Mouse (Mus musculus) small intestine, adult 2 months (tissue): ENCODE results near the gene Pltp. TPM values are rescaled to one million over a fixed set of nuclear protein-coding genes. Genes with fewer than 3 reads are reported as not detected.

Experiments used
- H3K27ac ChIP-seq: fragments of 200-500 bp; 2 replicates; pipeline ENCODE4 v1.5.1; 2012; ENCODE audit warnings: low read depth, low read length, control low read depth, inconsistent platforms; ENCODE audit not compliant: insufficient read depth
- H3K27me3 ChIP-seq: fragments of 200-500 bp; 2 replicates; pipeline ENCODE4 v1.6.1; 2012; ENCODE audit warnings: mild to moderate bottlenecking, moderate library complexity, low read length, inconsistent platforms; ENCODE audit not compliant: control insufficient read depth, insufficient read depth
- H3K36me3 ChIP-seq: fragments of 200-500 bp; 2 replicates; pipeline ENCODE4 v1.6.1; 2012; ENCODE audit warnings: mild to moderate bottlenecking, low read length, control low read depth, inconsistent platforms; ENCODE audit not compliant: control insufficient read depth, insufficient read depth
- H3K4me1 ChIP-seq: fragments of 200-500 bp; 2 replicates; pipeline ENCODE4 v1.6.1; 2012; ENCODE audit warnings: low read length, inconsistent platforms, mixed read lengths; ENCODE audit not compliant: control insufficient read depth, insufficient read depth, insufficient read length
- H3K4me3 ChIP-seq: fragments of 200-500 bp; 2 replicates; pipeline ENCODE4 v1.5.1; 2012; ENCODE audit warnings: low read depth, mild to moderate bottlenecking, control low read depth, inconsistent platforms, low read length, moderate library complexity
- CTCF ChIP-seq: fragments of 200-500 bp; IDR thresholded peaks from 2 replicates; pipeline ENCODE4 v1.5.1; 2012; ENCODE audit warnings: low read depth, mild to moderate bottlenecking, control low read depth, inconsistent platforms, low read length, moderate library complexity, mixed read lengths; ENCODE audit not compliant: insufficient replicate concordance, insufficient read length; ENCODE audit errors: extremely low read depth
- POLR2A ChIP-seq: fragments of 200-500 bp; IDR thresholded peaks from 2 replicates; pipeline ENCODE4 v1.6.1; 2012; ENCODE audit warnings: low read depth, mild to moderate bottlenecking, control low read depth, inconsistent platforms, low read length, moderate library complexity
- WGBS: fragments of 180-500 bp; shearing (Covaris S2); methylation state at CpG from one replicate; pipeline ENCODE4 v1.1.7; 2018; 5-methylcytosine and 5-hydroxymethylcytosine counted together
- polyA plus RNA-seq: library from polyadenylated mRNA; depleted of rRNA; stranded (reverse); fragments of >200 nt; gene quantifications from 2 replicates; pipeline ENCODE4 v1.2.3, GENCODE M21; 2012

Pltp gene
- polyA plus RNA-seq, 1 experiment: 34.2 TPM

- TF ChIP-seq CTCF (no peak), POLR2A (no peak)
- Histone ChIP-seq H3K4me1 (peaks cover 9% of the 10 kb centered on the region), H3K27me3 (no peaks in the 10 kb centered on the region), H3K4me3 (no peak overlapping the region), H3K27ac (no peak overlapping the region), H3K36me3 (peaks cover 36% of the 10 kb centered on the region)
- 96% methylated on average over 4 of the region's 4 CpGs for WGBS
These were observed 22.3 kb downstream of the Pltp start for GRCm38 (mm10) chr2:164835164-164835563.

- Histone ChIP-seq H3K4me1 (peaks cover 9% of the 10 kb centered on the region), H3K4me3 (peak overlapping the region; percentile 85), H3K36me3 (peaks cover 30% of the 10 kb centered on the region), H3K27me3 (no peaks in the 10 kb centered on the region), H3K27ac (peak overlapping the region; percentile 67; the same call in 1 of the 2 replicates)
- TF ChIP-seq CTCF: peak; percentile 18; the same call in 1 of the 2 replicates
- no peak for TF ChIP-seq POLR2A
- WGBS: 37% methylated on average over 8 of the region's 8 CpGs
These were observed 23.0 kb downstream of the Pltp start for GRCm38 (mm10) chr2:164834531-164834930.

GRCm38 (mm10) chr2:164833314-164833959 is 24.1 kb downstream of the Pltp start, which contains the start of gene Neurl2:
Neurl2 (minus strand) TSS chr2:164833456.
- Histone ChIP-seq H3K27ac (peak within 1 kb of the TSS; percentile 67), H3K27me3 (no peaks in the 10 kb centered on the region), H3K4me3 (peak within 1 kb of the TSS; percentile 85), H3K36me3 (peaks cover 20% of the 10 kb centered on the region), H3K4me1 (peaks cover 9% of the 10 kb centered on the region)
- WGBS: under 1% methylated on average over 31 of the region's 31 CpGs
- TF ChIP-seq POLR2A: peak; percentile 69
- TF ChIP-seq CTCF: 0 out of 2 replicates have a peak, but pooled peaks have one; percentile 6

GRCm38 (mm10) chr2:164832748-164833301 is 24.7 kb downstream of the Pltp start, which contains the start of gene Ctsa:
Ctsa (plus strand) TSS chr2:164832873.
- peaks cover 15% of the 10 kb centered on the region for H3K36me3 ChIP-seq
- no peaks in the 10 kb centered on the region for H3K27me3 ChIP-seq
- TF ChIP-seq POLR2A (no peak), CTCF (peak; percentile 46; the same call in 1 of the 2 replicates)
- peak within 1 kb of the TSS; percentile 85 for H3K4me3 ChIP-seq
- peaks cover 9% of the 10 kb centered on the region for H3K4me1 ChIP-seq
- 1% methylated on average over 35 of the region's 35 CpGs for WGBS
- peak within 1 kb of the TSS; percentile 67 for H3K27ac ChIP-seq

GRCm38 (mm10) chr2:164832032-164832747 is 25.3 kb downstream of the Pltp start:
- Histone ChIP-seq H3K4me3 (peak overlapping the region; percentile 85), H3K27me3 (no peaks in the 10 kb centered on the region), H3K36me3 (peaks cover 13% of the 10 kb centered on the region), H3K27ac (no peak overlapping the region), H3K4me1 (peaks cover 9% of the 10 kb centered on the region)
- TF ChIP-seq POLR2A (no peak), CTCF (no peak)
- WGBS: 42% methylated on average over 16 of the region's 16 CpGs

- Histone ChIP-seq H3K27me3 (no peaks in the 10 kb centered on the region), H3K4me3 (no peak overlapping the region), H3K36me3 (peaks cover 8% of the 10 kb centered on the region; the same call in 1 of the 2 replicates), H3K27ac (no peak overlapping the region), H3K4me1 (peaks cover 9% of the 10 kb centered on the region)
- WGBS: 78% methylated on average over 10 of the region's 10 CpGs
- TF ChIP-seq CTCF (no peak), POLR2A (no peak)
These were observed 26.5 kb downstream of the Pltp start for GRCm38 (mm10) chr2:164831029-164831428.

- whole genome bisulfite sequencing: 92% methylated on average over 1 of the region's 1 CpGs
These were observed 28.4 kb downstream of the Pltp start for GRCm38 (mm10) chr2:164829090-164829489.

More at GRCm38 (mm10) chr2:164829090-164829489, 28.4 kb downstream of the Pltp start:
- no peaks in the 10 kb centered on the region for H3K27me3 ChIP-seq
- peaks cover 5% of the 10 kb centered on the region; the same call in 1 of the 2 replicates for H3K4me1 ChIP-seq
- H3K4me3 ChIP-seq: no peak overlapping the region
- TF ChIP-seq CTCF (no peak), POLR2A (no peak)
- H3K27ac ChIP-seq: no peak overlapping the region
- peaks cover 22% of the 10 kb centered on the region for H3K36me3 ChIP-seq
